Mouse (Mus musculus) retina, postnatal 7 days (tissue): ENCODE data around the gene Tlr9.

Source experiments
- DNase-seq: peaks from one replicate; pipeline ENCODE4 v3.0.0-alpha.2; 2012; ENCODE audit warnings: low read depth, low spot score

Gene Tlr9

GRCm38 (mm10) chr9:106266936-106267657 lies 44.7 kb downstream of the Tlr9 start:
- no peak for DNase-seq

- DNase-seq, result no peak
Observed at GRCm38 (mm10) chr9:106268421-106268820, 46.0 kb downstream of the Tlr9 start.

- DNase-seq, result no peak
Observed at GRCm38 (mm10) chr9:106269076-106269788, 46.8 kb downstream of the Tlr9 start.

GRCm38 (mm10) chr9:106269879-106270278 lies 47.5 kb downstream of the Tlr9 start:
- DNase-seq, result no peak

GRCm38 (mm10) chr9:106270656-106271055 lies 48.3 kb downstream of the Tlr9 start:
- no peak for DNase-seq

- DNase-seq, result no peak
Observed at GRCm38 (mm10) chr9:106272288-106272687, 49.9 kb downstream of the Tlr9 start.

GRCm38 (mm10) chr9:106273276-106273675 lies 50.9 kb downstream of the Tlr9 start:
- DNase-seq, result no peak

- DNase-seq, result no peak
Observed at GRCm38 (mm10) chr9:106273791-106274190, 51.4 kb downstream of the Tlr9 start.

GRCm38 (mm10) chr9:106274652-106275180 lies 52.3 kb downstream of the Tlr9 start:
- no peak for DNase-seq

- no peak for DNase-seq
Observed at GRCm38 (mm10) chr9:106275806-106276205, 53.4 kb downstream of the Tlr9 start.
